Mouse (Mus musculus): Measurements from ENCODE around the gene Tas2r131.
"Not testable (repeated sequence)": the region's sequence is repeated elsewhere in the genome, so short reads cannot be mapped to it uniquely, and the experiment has no call there.

DNA sequence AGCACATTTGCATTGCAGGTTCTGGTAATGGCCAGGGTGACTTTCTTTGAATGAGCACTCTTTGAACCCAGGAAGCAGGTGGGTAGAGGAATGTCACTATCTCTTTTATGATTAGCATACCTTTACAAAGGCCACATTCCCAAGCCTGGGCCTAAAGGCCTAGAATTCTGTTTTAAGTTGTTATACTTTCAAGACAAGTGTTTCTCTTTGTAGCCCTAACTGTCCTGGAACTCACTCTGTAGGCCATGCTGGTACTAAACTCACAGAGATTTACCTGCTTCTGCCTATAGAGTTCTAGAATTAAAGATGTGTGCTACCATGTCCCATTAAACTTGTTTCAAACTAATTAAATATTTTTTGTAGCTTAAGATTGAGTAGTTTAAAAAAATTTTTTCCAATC is 16.3 kb downstream of the Tas2r131 start:
- TF ChIP-seq CTCF (IDR thresholded peaks at IDR 0.05; ENCODE audit: control insufficient read depth, insufficient read depth, insufficient read length); MAX (IDR thresholded peaks at IDR 0.05); MYOD1 (IDR thresholded peaks at IDR 0.05; ENCODE audit: control insufficient read depth, insufficient read length, low read depth); USF1 (IDR thresholded peaks at IDR 0.05; ENCODE audit: low read depth); CEBPB (IDR thresholded peaks at IDR 0.05; ENCODE audit: low read depth): not testable (repeated sequence)
